Mouse (Mus musculus): ENCODE data around the gene Prune1. TPM values are rescaled to one million over a fixed set of nuclear protein-coding genes. Genes with fewer than 3 reads are reported as not detected.
A peak's percentile ranks its signal among the peaks of the same experiment; 100 is the strongest.

Prune1 gene
- polyA plus RNA-seq, 1 experiment from 2014 or later: 23.9 TPM

- Histone ChIP-seq H3K27ac (no peak overlapping the region), H3K4me3 (peak overlapping the region; percentile 70; the same call in 1 of the 2 replicates), H3K9ac (no peak overlapping the region; the same call in 1 of the 2 replicates), H3K4me1 (peaks cover 19% of the 10 kb centered on the region), H3K36me3 (peaks cover 18% of the 10 kb centered on the region), H3K27me3 (no peaks in the 10 kb centered on the region), H3K4me2 (peak overlapping the region; percentile 72; the same call in 1 of the 2 replicates), H3K9me3 (no peaks in the 10 kb centered on the region)
- 89% methylated on average over 12 of the region's 12 CpGs for WGBS
- ATAC-seq (ENCODE audit: borderline replicate concordance, extremely low read depth, low FRiP score, low TSS enrichment): no peak
These were observed 2.8 kb upstream of the Prune1 start for GRCm38 (mm10) chr3:95284501-95285281.

- H3K27me3 ChIP-seq: no peaks in the 10 kb centered on the region
- H3K4me1 ChIP-seq: peaks cover 19% of the 10 kb centered on the region
- peak overlapping the region; percentile 72 for H3K4me2 ChIP-seq
- no peaks in the 10 kb centered on the region for H3K9me3 ChIP-seq
- no peak for ATAC-seq (ENCODE audit: borderline replicate concordance, extremely low read depth, low FRiP score, low TSS enrichment)
- 19% methylated on average over 1 of the region's 1 CpGs for WGBS
- H3K36me3 ChIP-seq: peaks cover 14% of the 10 kb centered on the region
- peak overlapping the region; percentile 98 for H3K27ac ChIP-seq
- peak overlapping the region; percentile 70 for H3K4me3 ChIP-seq
- peak overlapping the region; percentile 76 for H3K9ac ChIP-seq
These were observed 2.2 kb upstream of the Prune1 start for GRCm38 (mm10) chr3:95284062-95284461.

GRCm38 (mm10) chr3:95283589-95283941, 1.7 kb upstream of the Prune1 start:
- H3K9me3 ChIP-seq: no peaks in the 10 kb centered on the region
- peak overlapping the region; percentile 70 for H3K4me3 ChIP-seq
- H3K9ac ChIP-seq: peak overlapping the region; percentile 76
- WGBS: 2% methylated on average over 7 of the region's 7 CpGs
- H3K4me2 ChIP-seq: peak overlapping the region; percentile 72
- ATAC-seq (ENCODE audit: borderline replicate concordance, extremely low read depth, low FRiP score, low TSS enrichment): no peak
- peak overlapping the region; percentile 98 for H3K27ac ChIP-seq
- no peaks in the 10 kb centered on the region for H3K27me3 ChIP-seq
- peaks cover 11% of the 10 kb centered on the region for H3K36me3 ChIP-seq
- peaks cover 19% of the 10 kb centered on the region for H3K4me1 ChIP-seq

- peak overlapping the region; percentile 76 for H3K9ac ChIP-seq
- peak; percentile 77 for ATAC-seq (ENCODE audit: borderline replicate concordance, extremely low read depth, low FRiP score, low TSS enrichment)
- WGBS: 0% methylated on average over 51 of the region's 51 CpGs
- H3K36me3 ChIP-seq: peaks cover 5% of the 10 kb centered on the region; the same call in 1 of the 2 replicates
- H3K4me3 ChIP-seq: peak overlapping the region; percentile 70
- no peaks in the 10 kb centered on the region for H3K9me3 ChIP-seq
- peak overlapping the region; percentile 72 for H3K4me2 ChIP-seq
- H3K27me3 ChIP-seq: no peaks in the 10 kb centered on the region
- H3K4me1 ChIP-seq: peaks cover 19% of the 10 kb centered on the region
- peak overlapping the region; percentile 98 for H3K27ac ChIP-seq
These were observed 1.2 kb upstream of the Prune1 start for GRCm38 (mm10) chr3:95282865-95283588.

- peaks cover 19% of the 10 kb centered on the region for H3K4me1 ChIP-seq
- no peaks in the 10 kb centered on the region for H3K9me3 ChIP-seq
- no peak for ATAC-seq (ENCODE audit: borderline replicate concordance, extremely low read depth, low FRiP score, low TSS enrichment)
- peak overlapping the region; percentile 70 for H3K4me3 ChIP-seq
- WGBS: 0% methylated on average over 11 of the region's 11 CpGs
- peak overlapping the region; percentile 76 for H3K9ac ChIP-seq
- peak overlapping the region; percentile 72 for H3K4me2 ChIP-seq
- no peaks in the 10 kb centered on the region for H3K36me3 ChIP-seq
- H3K27ac ChIP-seq: peak overlapping the region; percentile 98
- no peaks in the 10 kb centered on the region for H3K27me3 ChIP-seq
These were observed 547 bp upstream of the Prune1 start for GRCm38 (mm10) chr3:95282381-95282864.

GRCm38 (mm10) chr3:95280747-95281146, 1.1 kb downstream of the Prune1 start:
- H3K27ac ChIP-seq: peak overlapping the region; percentile 98
- H3K4me2 ChIP-seq: peak overlapping the region; percentile 72
- no peaks in the 10 kb centered on the region for H3K27me3 ChIP-seq
- H3K4me1 ChIP-seq: peaks cover 19% of the 10 kb centered on the region
- H3K36me3 ChIP-seq: no peaks in the 10 kb centered on the region
- ATAC-seq (ENCODE audit: borderline replicate concordance, extremely low read depth, low FRiP score, low TSS enrichment): no peak
- WGBS: 9% methylated on average over 8 of the region's 8 CpGs
- H3K9me3 ChIP-seq: no peaks in the 10 kb centered on the region
- H3K9ac ChIP-seq: peak overlapping the region; percentile 75
- H3K4me3 ChIP-seq: peak overlapping the region; percentile 70

GRCm38 (mm10) chr3:95277149-95277551, 4.7 kb downstream of the Prune1 start:
- no peak overlapping the region for H3K9ac ChIP-seq
- no peak overlapping the region for H3K27ac ChIP-seq
- ATAC-seq (ENCODE audit: borderline replicate concordance, extremely low read depth, low FRiP score, low TSS enrichment): no peak
- WGBS: 86% methylated on average over 1 of the region's 1 CpGs
- H3K4me2 ChIP-seq: no peak overlapping the region
- no peaks in the 10 kb centered on the region for H3K9me3 ChIP-seq
- no peak overlapping the region for H3K4me3 ChIP-seq
- H3K27me3 ChIP-seq: no peaks in the 10 kb centered on the region
- H3K36me3 ChIP-seq: no peaks in the 10 kb centered on the region
- H3K4me1 ChIP-seq: 0 out of 2 replicates have a peak, but pooled peaks cover 8% of the 10 kb centered on the region

- no peaks in the 10 kb centered on the region for H3K36me3 ChIP-seq
These were observed 5.4 kb downstream of the Prune1 start for GRCm38 (mm10) chr3:95276428-95276934.

GRCm38 (mm10) chr3:95275161-95275560, 6.7 kb downstream of the Prune1 start:
- WGBS: 68% methylated on average over 6 of the region's 6 CpGs
- Histone ChIP-seq H3K27ac (no peak overlapping the region), H3K4me1 (0 out of 2 replicates have a peak, but pooled peaks cover 2% of the 10 kb centered on the region), H3K4me2 (no peak overlapping the region), H3K4me3 (no peak overlapping the region), H3K9me3 (no peaks in the 10 kb centered on the region), H3K36me3 (no peaks in the 10 kb centered on the region), H3K9ac (no peak overlapping the region), H3K27me3 (no peaks in the 10 kb centered on the region)
- ATAC-seq (ENCODE audit: borderline replicate concordance, extremely low read depth, low FRiP score, low TSS enrichment): no peak

More at GRCm38 (mm10) chr3:95276428-95276934, 5.4 kb downstream of the Prune1 start:
- Histone ChIP-seq H3K4me2 (no peak overlapping the region), H3K4me3 (no peak overlapping the region), H3K9me3 (no peaks in the 10 kb centered on the region), H3K27ac (no peak overlapping the region), H3K4me1 (0 out of 2 replicates have a peak, but pooled peaks cover 8% of the 10 kb centered on the region), H3K9ac (no peak overlapping the region), H3K27me3 (no peaks in the 10 kb centered on the region)
- no peak for ATAC-seq (ENCODE audit: borderline replicate concordance, extremely low read depth, low FRiP score, low TSS enrichment)
- 64% methylated on average over 5 of the region's 5 CpGs for WGBS

GRCm38 (mm10) chr3:95274453-95274852, 7.4 kb downstream of the Prune1 start:
- 94% methylated on average over 4 of the region's 4 CpGs for WGBS
- Histone ChIP-seq H3K9ac (no peak overlapping the region), H3K27me3 (no peaks in the 10 kb centered on the region), H3K4me2 (no peak overlapping the region), H3K4me3 (no peak overlapping the region), H3K36me3 (no peaks in the 10 kb centered on the region), H3K9me3 (no peaks in the 10 kb centered on the region), H3K27ac (no peak overlapping the region), H3K4me1 (no peaks in the 10 kb centered on the region)
- ATAC-seq (ENCODE audit: borderline replicate concordance, extremely low read depth, low FRiP score, low TSS enrichment): no peak

GRCm38 (mm10) chr3:95273471-95273870, 8.4 kb downstream of the Prune1 start:
- Histone ChIP-seq H3K36me3 (no peaks in the 10 kb centered on the region), H3K4me3 (no peak overlapping the region), H3K4me1 (no peaks in the 10 kb centered on the region), H3K9me3 (no peaks in the 10 kb centered on the region), H3K4me2 (no peak overlapping the region), H3K27ac (no peak overlapping the region), H3K27me3 (no peaks in the 10 kb centered on the region), H3K9ac (no peak overlapping the region)
- WGBS: 83% methylated on average over 5 of the region's 5 CpGs
- no peak for ATAC-seq (ENCODE audit: borderline replicate concordance, extremely low read depth, low FRiP score, low TSS enrichment)
